Mouse (Mus musculus): ENCODE measurements around the gene Lsm4.
A peak's percentile ranks its signal among the peaks of the same experiment; 100 is the strongest.

Gene Lsm4

GRCm38 (mm10) chr8:70673079-70673856 lies at the start of gene Lsm4:
Lsm4 (plus strand) TSS chr8:70673248.
- peak; percentile 98 for DNase-seq (ENCODE audit: low read depth, low spot score)

- DNase-seq (ENCODE audit: low read depth, low spot score) = no peak
These were observed 47.9 kb upstream of the Lsm4 start for GRCm38 (mm10) chr8:70625104-70625503.

GRCm38 (mm10) chr8:70627041-70627440 lies 46.0 kb upstream of the Lsm4 start:
- no peak for DNase-seq (ENCODE audit: low read depth, low spot score)

GRCm38 (mm10) chr8:70628986-70629490 lies 44.0 kb upstream of the Lsm4 start:
- no peak for DNase-seq (ENCODE audit: low read depth, low spot score)

DNA sequence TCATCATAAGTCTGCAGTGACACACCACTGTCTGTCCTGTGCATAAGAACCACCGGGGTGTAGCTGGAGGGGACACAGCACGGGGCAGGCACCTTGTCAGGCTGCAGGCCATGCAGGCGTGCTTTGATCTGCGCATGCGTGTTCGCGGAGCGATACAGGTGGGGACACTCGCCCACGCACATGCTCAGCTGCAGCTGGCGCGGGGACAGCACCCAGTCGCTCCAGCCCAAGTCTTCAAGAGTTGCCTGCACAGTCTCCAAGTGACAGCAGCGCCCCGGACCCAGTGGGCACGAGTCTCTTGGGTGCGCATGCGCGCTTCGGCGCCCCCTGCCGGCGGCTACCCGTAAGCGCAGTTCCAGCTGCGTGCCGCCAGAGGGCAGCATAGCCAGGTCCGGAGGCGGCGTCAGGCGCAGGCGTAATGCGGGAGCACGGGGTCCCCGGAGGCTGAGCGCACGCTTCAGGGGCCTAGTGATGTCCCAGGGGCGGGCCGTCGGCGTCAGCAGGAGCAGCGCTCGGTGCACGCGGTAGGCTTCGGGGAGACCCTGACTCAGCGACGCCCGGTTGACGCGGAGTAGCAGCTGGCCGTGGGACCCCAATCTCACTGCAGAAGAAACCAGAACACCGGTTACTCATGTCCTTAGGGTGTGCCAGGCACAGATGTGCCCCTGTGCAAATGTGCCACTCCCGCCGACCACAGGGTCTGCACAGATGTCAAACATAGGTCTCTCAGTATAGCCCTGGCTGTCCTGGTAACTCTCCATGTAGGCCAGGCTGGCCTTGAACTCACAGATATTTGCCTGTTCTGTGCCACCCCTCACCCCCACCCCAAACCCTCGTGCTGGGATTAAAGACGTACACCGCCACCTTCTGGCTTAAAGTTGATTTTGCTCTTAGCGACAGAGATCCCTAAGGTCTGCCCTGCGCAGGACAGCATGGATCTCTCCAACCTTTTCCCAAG lies 43.2 kb upstream of the Lsm4 start:
- DNase-seq (ENCODE audit: low read depth, low spot score) = peak; percentile 85

DNA sequence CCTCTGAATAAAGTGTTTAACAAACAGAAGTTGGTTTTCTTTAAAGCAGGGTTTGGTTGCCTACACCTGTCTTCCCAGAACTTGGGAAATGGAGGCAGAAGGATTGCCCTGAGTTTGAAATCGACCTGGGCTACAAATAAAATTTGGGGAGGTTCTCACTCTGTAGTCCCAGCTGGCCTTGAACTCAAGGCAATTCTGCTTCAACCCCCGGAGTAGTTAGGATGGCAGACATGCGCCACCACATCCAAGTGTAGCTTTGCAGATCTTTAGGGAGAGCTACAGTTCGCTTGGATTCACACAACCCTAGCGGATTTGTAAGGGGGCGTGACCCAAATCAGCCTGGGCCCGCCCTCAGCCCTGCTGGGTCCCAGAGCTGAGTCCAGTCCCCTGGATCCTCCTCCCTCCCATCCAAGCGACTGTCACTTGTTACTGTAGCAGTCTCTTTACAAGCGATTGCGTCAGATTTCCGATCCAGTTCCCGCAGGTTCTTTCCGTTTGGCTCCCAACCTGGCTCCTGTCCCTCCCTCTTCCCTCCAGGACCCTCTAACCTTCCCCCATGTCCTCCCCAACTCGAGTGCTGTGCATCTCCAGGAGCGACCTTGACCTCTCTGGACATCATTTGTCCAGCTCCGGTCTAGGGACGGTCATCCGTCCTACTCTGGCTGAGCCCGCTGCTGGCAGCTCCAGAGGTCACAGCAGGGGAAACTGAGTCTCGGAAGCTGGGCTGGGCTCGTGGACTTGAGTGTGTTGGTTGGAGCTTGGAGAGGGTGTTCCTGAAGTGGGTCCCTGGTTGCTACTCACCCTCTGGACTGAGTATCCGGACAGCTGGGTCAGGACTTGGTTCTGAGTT lies 42.3 kb upstream of the Lsm4 start:
- no peak for DNase-seq (ENCODE audit: low read depth, low spot score)

GRCm38 (mm10) chr8:70631436-70631835 lies 41.6 kb upstream of the Lsm4 start:
- no peak for DNase-seq (ENCODE audit: low read depth, low spot score)

DNA sequence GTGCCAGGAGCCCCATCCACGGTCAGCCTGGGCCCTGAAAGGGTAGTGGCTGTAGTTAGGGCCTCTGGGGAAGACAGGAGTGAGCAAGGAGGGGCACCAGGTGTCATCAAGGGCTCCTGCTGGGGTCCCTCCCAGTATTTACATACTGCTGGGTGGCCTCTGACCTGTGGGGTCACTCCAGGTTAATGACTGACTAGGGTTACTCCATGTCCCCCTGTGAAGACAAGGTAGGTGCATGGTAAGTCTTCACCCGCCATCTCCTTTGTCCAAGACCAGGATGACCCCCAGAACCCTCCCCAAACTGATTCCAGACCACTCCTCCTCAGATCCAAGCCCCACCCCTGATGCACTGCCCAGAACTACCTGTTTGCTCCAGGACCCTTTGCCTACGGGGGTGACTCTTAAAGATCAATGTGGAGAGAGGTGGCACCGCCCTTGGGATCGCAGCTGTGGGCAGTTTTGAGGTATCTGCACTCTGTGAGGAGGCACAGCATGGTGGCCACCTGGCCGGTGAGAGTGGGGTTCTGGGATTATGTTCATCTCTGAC lies 40.6 kb upstream of the Lsm4 start, which contains the start of gene Gdf15:
Gdf15 (minus strand) TSS at position 111 of the 547 bp plus-strand sequence.
- DNase-seq (ENCODE audit: low read depth, low spot score) = no peak

- DNase-seq (ENCODE audit: low read depth, low spot score) = no peak
These were observed 39.0 kb upstream of the Lsm4 start for GRCm38 (mm10) chr8:70634066-70634465.

- no peak for DNase-seq (ENCODE audit: low read depth, low spot score)
These were observed 37.5 kb upstream of the Lsm4 start for GRCm38 (mm10) chr8:70635527-70635926.

GRCm38 (mm10) chr8:70636838-70637237 lies 36.2 kb upstream of the Lsm4 start:
- no peak for DNase-seq (ENCODE audit: low read depth, low spot score)

GRCm38 (mm10) chr8:70638752-70639151 lies 34.3 kb upstream of the Lsm4 start:
- no peak for DNase-seq (ENCODE audit: low read depth, low spot score)

- DNase-seq (ENCODE audit: low read depth, low spot score) = no peak
These were observed 30.0 kb upstream of the Lsm4 start for GRCm38 (mm10) chr8:70643019-70643418.

GRCm38 (mm10) chr8:70644065-70644464 lies 29.0 kb upstream of the Lsm4 start:
- DNase-seq (ENCODE audit: low read depth, low spot score) = no peak

DNA sequence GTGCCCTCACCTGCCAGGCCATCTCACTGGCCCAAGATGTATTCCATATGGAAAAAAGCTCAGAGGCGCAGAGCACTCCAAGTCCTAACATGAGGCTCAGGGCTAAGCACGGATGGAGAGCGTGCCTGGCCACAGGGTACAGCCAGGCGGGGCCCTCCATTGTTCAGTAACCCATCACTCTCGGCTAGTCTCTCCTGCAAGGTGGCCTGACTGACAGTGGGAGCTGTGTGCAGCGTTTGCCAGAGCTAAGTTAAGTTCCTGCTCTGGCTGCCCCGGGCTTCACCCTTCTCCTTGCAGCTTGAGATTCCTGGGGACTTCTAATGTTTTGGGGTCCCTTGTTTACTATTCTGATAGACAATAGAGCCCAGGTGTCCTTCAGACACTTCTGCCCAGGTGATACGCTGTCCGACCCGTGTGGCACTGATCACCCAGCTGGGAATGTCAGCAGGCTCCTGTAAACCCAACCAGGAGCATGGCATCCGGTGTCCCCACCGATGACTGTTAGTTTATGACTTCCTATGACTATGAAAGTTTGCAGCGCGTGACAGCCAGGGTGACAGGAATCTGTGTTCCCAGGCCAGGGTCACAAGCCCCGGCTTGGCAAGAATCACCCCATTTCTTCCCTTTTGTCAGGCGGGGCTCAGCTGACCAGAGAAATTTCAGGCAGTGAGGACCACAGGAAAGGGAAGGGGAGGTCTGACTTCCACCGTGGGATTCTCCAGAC lies 27.4 kb upstream of the Lsm4 start:
- DNase-seq (ENCODE audit: low read depth, low spot score) = no peak

GRCm38 (mm10) chr8:70646369-70646768 lies 26.7 kb upstream of the Lsm4 start:
- DNase-seq (ENCODE audit: low read depth, low spot score) = no peak

DNA sequence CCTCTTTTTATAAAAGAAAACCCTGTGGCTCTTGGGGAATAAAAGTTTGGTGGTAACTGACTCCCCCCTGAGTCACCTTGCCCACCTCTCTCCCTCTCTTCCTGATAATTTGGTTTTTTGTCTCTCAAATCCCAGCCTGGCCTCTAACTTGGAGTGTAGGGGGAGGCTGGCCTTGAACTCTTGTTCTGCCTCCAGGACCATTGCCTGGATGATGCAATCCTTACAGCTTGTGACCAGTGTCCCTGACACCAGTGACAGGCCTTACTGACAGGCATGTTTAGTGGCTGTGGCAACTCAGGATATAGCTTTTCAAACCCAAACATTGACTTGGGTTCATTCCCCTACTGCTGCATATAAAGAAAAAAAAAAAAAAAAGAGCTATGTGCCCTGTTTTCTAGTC lies 26.3 kb upstream of the Lsm4 start:
- DNase-seq (ENCODE audit: low read depth, low spot score) = no peak

DNA sequence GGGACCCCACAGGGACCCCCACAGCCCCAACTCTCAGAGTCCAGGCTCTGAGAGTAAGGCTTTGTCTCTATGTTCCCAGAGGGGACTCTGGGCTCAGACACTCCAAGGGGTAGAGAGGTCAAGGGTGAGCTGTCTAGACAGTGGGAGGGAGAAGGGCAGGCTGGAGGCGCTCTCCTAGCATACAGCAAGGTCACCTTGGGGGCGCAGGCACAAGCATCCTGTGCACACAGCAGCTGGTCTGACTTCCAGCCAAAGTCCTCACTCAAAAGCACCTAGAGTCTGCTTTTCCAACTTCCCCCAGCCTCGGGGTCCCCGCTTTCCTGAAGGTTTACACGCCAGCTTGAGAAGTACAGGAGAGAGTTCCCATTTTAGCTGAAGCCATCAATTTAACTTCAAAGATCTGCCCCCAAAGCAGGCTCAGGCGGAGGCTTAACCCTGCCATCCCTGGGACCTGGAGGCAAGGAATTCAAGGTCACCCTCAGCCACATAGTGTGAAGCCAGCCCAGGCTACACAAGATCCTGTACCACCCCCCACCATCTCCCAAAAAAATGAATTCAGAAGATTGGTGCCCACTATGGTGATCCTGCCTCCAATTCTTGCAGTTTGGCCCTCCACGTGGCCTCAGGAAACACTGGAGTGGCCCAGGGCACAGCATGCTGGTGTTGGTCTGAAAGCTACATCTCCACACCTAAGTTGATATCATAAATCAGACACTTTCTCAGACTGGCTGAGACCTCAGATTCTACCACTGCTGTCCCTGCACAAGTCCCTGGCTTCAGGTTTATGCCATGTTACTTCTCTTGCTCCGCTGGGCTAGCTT lies 25.5 kb upstream of the Lsm4 start:
- DNase-seq (ENCODE audit: low read depth, low spot score) = no peak

DNA sequence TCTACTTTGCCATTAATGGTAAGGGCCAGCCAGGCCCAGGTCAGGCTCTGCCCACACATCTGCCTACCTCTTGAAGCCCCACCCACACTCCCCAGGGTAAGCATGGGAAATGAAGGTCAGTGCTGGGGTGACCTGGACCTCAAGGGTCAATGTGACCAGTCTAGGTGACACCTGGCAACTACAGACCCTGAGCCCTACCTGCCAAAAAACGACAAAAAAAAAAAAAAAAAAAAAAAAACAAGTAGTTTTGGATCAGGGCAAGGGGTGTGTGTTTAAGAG lies 24.9 kb upstream of the Lsm4 start:
- DNase-seq (ENCODE audit: low read depth, low spot score) = no peak

DNA sequence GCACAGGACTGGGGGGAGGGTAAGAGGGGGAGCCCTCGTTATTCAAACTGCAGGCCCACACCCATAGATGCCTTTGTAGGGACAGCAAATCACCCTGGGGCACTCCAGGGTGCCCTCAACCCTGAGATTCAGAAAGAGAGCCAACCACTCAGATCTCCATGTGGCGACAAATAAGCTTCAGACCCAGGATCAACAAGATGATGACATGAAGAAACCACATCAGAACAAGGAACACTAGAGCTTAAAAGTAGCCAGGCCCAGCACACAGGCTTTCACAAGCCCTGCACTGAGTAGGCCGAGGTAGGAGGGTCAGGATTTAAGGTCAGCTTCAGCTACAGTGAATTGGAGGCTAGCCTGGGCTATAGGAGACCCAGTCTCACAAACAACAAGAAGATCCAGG lies 24.1 kb upstream of the Lsm4 start:
- DNase-seq (ENCODE audit: low read depth, low spot score) = no peak
